ENCODE assay signal across 8 mouse cellular contexts in the genomic region with DNA sequence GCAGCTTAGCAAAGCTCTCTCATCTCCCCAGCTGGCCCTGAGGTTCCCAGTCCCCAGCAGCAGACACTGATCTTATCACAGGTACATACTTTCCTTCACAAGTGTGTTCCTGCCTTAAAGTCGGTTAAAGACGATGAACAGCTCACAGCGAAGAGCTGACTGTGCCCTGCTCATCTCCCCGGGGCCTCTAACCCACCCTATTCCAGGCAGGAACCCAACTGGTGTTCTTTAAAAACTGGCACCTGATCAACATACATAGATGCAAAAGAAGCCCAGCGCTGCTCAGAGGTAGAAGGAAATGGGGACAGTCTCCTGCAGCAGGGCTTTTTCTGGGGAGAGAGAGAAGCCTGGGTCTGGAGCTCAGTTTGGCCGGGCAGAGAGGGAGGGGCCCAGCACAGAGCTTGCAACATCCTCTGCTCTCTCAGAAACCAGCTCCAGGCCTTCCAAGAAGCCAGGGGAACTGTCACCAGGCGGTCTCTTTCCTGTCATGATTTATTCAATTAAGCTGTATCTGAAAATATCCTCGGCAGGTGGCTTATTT. TPM values are rescaled to one million over a fixed set of nuclear protein-coding genes. Genes with fewer than 3 reads are reported as not detected.
DNase-seq lines count a peak whose midpoint lies in the region; ATAC-seq and TF ChIP-seq lines count a peak whose summit lies in the region.

No protein-coding gene starts in this region.

- no peak for TF ChIP-seq CTCF in cerebellum, adult 2 months (IDR thresholded peaks at IDR 0.05; ENCODE audit: borderline replicate concordance, insufficient read depth, low read depth, low read length)

- no peak overlapping the region for H3K9ac ChIP-seq in hindbrain, embryonic 14.5 days
- H3K9ac ChIP-seq in hindbrain, embryonic 11.5 days (ENCODE audit: low read depth, low read length), result no peak overlapping the region

- no peaks in the 10 kb centered on the region for H3K9me3 ChIP-seq in hindbrain, embryonic 14.5 days (ENCODE audit: control insufficient read depth, low read length)
- H3K9me3 ChIP-seq in hindbrain, embryonic 11.5 days (ENCODE audit: control insufficient read depth, low read length), result no peaks in the 10 kb centered on the region

- peaks cover 6% of the 10 kb centered on the region; the same call in 1 of the 2 replicates for H3K4me1 ChIP-seq in hindbrain, embryonic 14.5 days (replicated peaks; ENCODE audit: control insufficient read depth, insufficient read depth, low read length)
- no peaks in the 10 kb centered on the region for H3K4me1 ChIP-seq in hindbrain, embryonic 11.5 days (replicated peaks; ENCODE audit: control insufficient read depth, insufficient read depth, low read length)
- peaks cover 7% of the 10 kb centered on the region for H3K4me1 ChIP-seq in cerebellum, adult 2 months (ENCODE audit: control insufficient read depth, insufficient read depth, low read length)

- H3K36me3 ChIP-seq in hindbrain, embryonic 14.5 days (replicated peaks; ENCODE audit: control insufficient read depth, insufficient read depth), result no peaks in the 10 kb centered on the region
- H3K36me3 ChIP-seq in hindbrain, embryonic 11.5 days (ENCODE audit: control insufficient read depth, insufficient read depth, low read length), result no peaks in the 10 kb centered on the region

- ATAC-seq in hindbrain, embryonic 14.5 days (ENCODE audit: low FRiP score), result no peak
- no peak for ATAC-seq in hindbrain, embryonic 11.5 days (ENCODE audit: low FRiP score)

- no peak overlapping the region for H3K4me2 ChIP-seq in hindbrain, embryonic 14.5 days (replicated peaks)
- no peak overlapping the region for H3K4me2 ChIP-seq in hindbrain, embryonic 11.5 days (replicated peaks; ENCODE audit: low read depth, low read length)

- no peak for TF ChIP-seq POLR2A in cerebellum, adult 2 months (IDR thresholded peaks at IDR 0.05; ENCODE audit: borderline replicate concordance, insufficient read depth, low read length)

- 0 out of 2 replicates have a peak overlapping the region, but pooled peaks have one; percentile 14 for H3K27ac ChIP-seq in hindbrain, embryonic 14.5 days
- H3K27ac ChIP-seq in hindbrain, embryonic 11.5 days (ENCODE audit: low read depth, low read length), result no peak overlapping the region
- H3K27ac ChIP-seq in cerebellum, adult 2 months (ENCODE audit: insufficient read depth, low read length), result no peak overlapping the region

- no peak for DNase-seq in hindbrain, embryonic 14.5 days (ENCODE audit: low spot score)
- no peak for DNase-seq in hindbrain, embryonic 11.5 days (ENCODE audit: low spot score)
- DNase-seq in MN1 (ENCODE audit: low spot score) (peak; percentile 63), liver (no peak)
- peak; percentile 18 to 51 for DNase-seq in cerebellum, adult 2 months
- peak; percentile 61 for DNase-seq in induced T-regulatory cell, adult 2 months (ENCODE audit: low read depth)
- peak; percentile 20 for DNase-seq in retina, embryonic 14.5 days (ENCODE audit: low spot score)
- DNase-seq in urinary bladder, postnatal 10 days (ENCODE audit: low spot score), result no peak

- H3K4me3 ChIP-seq in hindbrain, embryonic 14.5 days (replicated peaks; ENCODE audit: low read length), result no peak overlapping the region
- no peak overlapping the region for H3K4me3 ChIP-seq in hindbrain, embryonic 11.5 days (ENCODE audit: low read depth, low read length)
- H3K4me3 ChIP-seq in cerebellum, adult 2 months (replicated peaks; ENCODE audit: insufficient read depth, low read depth, low read length), result no peak overlapping the region

- 42% methylated on average over 8 of the region's 8 CpGs for WGBS in hindbrain, embryonic 14.5 days
- WGBS in hindbrain, embryonic 11.5 days, result 66% methylated on average over 8 of the region's 8 CpGs
- WGBS in cerebellum, adult 2 months, result 18% methylated on average over 8 of the region's 8 CpGs

- H3K27me3 ChIP-seq in hindbrain, embryonic 14.5 days (ENCODE audit: control insufficient read depth, insufficient read depth, low read length), result no peaks in the 10 kb centered on the region
- H3K27me3 ChIP-seq in hindbrain, embryonic 11.5 days (ENCODE audit: control insufficient read depth, insufficient read depth, low read length), result no peaks in the 10 kb centered on the region
- H3K27me3 ChIP-seq in cerebellum, adult 2 months (ENCODE audit: control insufficient read depth, insufficient read depth, low read length), result no peaks in the 10 kb centered on the region

RNA-seq across cellular contexts. Expression of a gene that starts 30.4 kb away (rescaled TPM):
- 6.2 and 9.6 TPM in 2 replicates for polyA plus RNA-seq in hindbrain, embryonic 14.5 days (2014; fragmentation: Nextera tagmentation; extraction: Ambion mirVana)
- polyA plus RNA-seq in hindbrain, embryonic 11.5 days (2014; fragmentation: Nextera tagmentation; extraction: Ambion mirVana), result 0.31 and 0.35 TPM in 2 replicates
- polyA plus RNA-seq in cerebellum, adult 2 months (2012; rRNA removed), result 860 and 925 TPM in 2 replicates

RNA-seq across cellular contexts. Expression of a gene that starts 54.0 kb away (rescaled TPM):
- polyA plus RNA-seq in hindbrain, embryonic 14.5 days (2014; fragmentation: Nextera tagmentation; extraction: Ambion mirVana), result 8.4 and 11.6 TPM in 2 replicates
- polyA plus RNA-seq in hindbrain, embryonic 11.5 days (2014; fragmentation: Nextera tagmentation; extraction: Ambion mirVana), result 11.4 and 13.9 TPM in 2 replicates
- polyA plus RNA-seq in cerebellum, adult 2 months (2012; rRNA removed), result 43.5 and 47.1 TPM in 2 replicates

Comparison
In these comparisons a context has a peak if more than half of its experiments do, and no peak if none do; other contexts are left out.
1. DNase-seq: peak in MN1 (single experiment), cerebellum, adult 2 months (2 of 2), induced T-regulatory cell, adult 2 months (single experiment) and retina, embryonic 14.5 days (single experiment); none in hindbrain, embryonic 14.5 days (single experiment), hindbrain, embryonic 11.5 days (single experiment), liver (single experiment) and urinary bladder, postnatal 10 days (single experiment).
2. RNA of a gene that starts 30.4 kb away (polyA plus RNA-seq): 860 to 925 TPM in cerebellum, adult 2 months; 6.2 to 9.6 TPM in hindbrain, embryonic 14.5 days and 0.31 to 0.35 TPM in hindbrain, embryonic 11.5 days; every median in the first group is over 10 times any median in the second.